Comparison of ENCODE assay signal across 28 mouse cellular contexts in the genomic region with DNA sequence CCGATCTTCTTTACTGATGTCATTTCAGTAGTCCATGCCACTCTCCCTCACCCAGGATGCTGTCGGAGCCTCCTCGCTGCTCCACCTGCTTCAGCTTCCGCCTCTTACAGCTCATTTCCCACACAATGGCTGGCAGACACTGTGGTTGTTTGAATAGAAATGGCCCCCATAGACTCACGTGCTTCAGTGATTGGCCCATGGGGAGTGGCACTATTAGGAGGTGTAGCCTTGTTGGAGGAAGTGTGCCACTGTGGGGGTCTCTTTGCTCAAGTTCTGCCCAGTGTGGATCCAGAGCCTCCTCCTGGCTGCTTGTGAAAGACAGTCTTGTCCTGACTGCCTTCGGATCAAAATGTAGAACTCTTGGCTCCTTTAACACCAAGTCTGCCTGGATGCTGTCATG. TPM values are rescaled to one million over a fixed set of nuclear protein-coding genes. Genes with fewer than 3 reads are reported as not detected.
"Had no signal": no experiment of that assay in that cellular context is flagged by ENCODE, and none has a peak within 500 bp of the region (broad histone marks: within the 10 kb centered on the region; RNA-seq: fewer than 3 reads in every experiment).

No protein-coding gene starts in this region.

- H3K36me3 ChIP-seq: heart, embryonic 13.5 days; heart, embryonic 15.5 days; hindbrain, embryonic 10.5 days; hindbrain, embryonic 13.5 days; liver, embryonic 13.5 days; liver, embryonic 15.5 days had no signal

- H3K4me3 ChIP-seq: gastrocnemius, adult 2 months; heart, embryonic 13.5 days; heart, embryonic 15.5 days; hindbrain, embryonic 10.5 days; hindbrain, embryonic 13.5 days; layer of hippocampus, adult 2 months; left cerebral cortex, adult 2 months; liver, embryonic 13.5 days; liver, embryonic 15.5 days had no signal

- H3K27me3 ChIP-seq: heart, embryonic 13.5 days; heart, embryonic 15.5 days had no signal

- DNase-seq: gastrocnemius, adult 2 months; gastrocnemius, postnatal 10 days; gastrocnemius, postnatal 25 days; heart, postnatal 14 days; heart, postnatal 4 days; kidney, adult 18-20 months; kidney, adult 8-10 months; kidney, postnatal 10 days; kidney, postnatal 25 days; kidney, postnatal 4 days; liver; liver, embryonic 13.5 days had no signal

- H3K27ac ChIP-seq: gastrocnemius, adult 2 months; heart, embryonic 13.5 days; heart, embryonic 15.5 days; hindbrain, embryonic 10.5 days; hindbrain, embryonic 13.5 days; layer of hippocampus, adult 2 months; left cerebral cortex, adult 2 months; liver, embryonic 13.5 days; liver, embryonic 15.5 days had no signal

- H3K9ac ChIP-seq: heart, embryonic 13.5 days; heart, embryonic 15.5 days; hindbrain, embryonic 13.5 days; liver, embryonic 13.5 days; liver, embryonic 15.5 days had no signal

- H3K4me2 ChIP-seq: heart, embryonic 11.5 days; heart, embryonic 13.5 days; heart, embryonic 15.5 days; hindbrain, embryonic 13.5 days; liver, embryonic 11.5 days; liver, embryonic 13.5 days; liver, embryonic 15.5 days had no signal

- ATAC-seq: hindbrain, embryonic 16.5 days; inflammation-experienced regulatory T-cells, adult 6 months; intestine, embryonic 16.5 days had no signal

- H3K9me3 ChIP-seq: heart, embryonic 13.5 days; heart, embryonic 15.5 days; hindbrain, embryonic 10.5 days; hindbrain, embryonic 13.5 days; liver, embryonic 13.5 days; liver, embryonic 15.5 days had no signal

RNA-seq across cellular contexts. Expression of gene Gucy2c, which starts 14.3 kb away (rescaled TPM):
- total RNA-seq: gastrocnemius, adult 2 months; gastrocnemius, postnatal 10 days; gastrocnemius, postnatal 25 days; granulocyte monocyte progenitor cell, adult 5-6 weeks; heart, adult 8-10 months; heart, postnatal 14 days; heart, postnatal 4 days had no signal
- polyA plus RNA-seq: heart, postnatal 0 days; inflammation-experienced regulatory T-cells, adult 6 months; kidney, embryonic 14.5 days; liver, embryonic 11.5 days had no signal

RNA-seq across cellular contexts. Expression of gene BC049715, which starts 31.6 kb away (rescaled TPM):
- total RNA-seq: gastrocnemius, postnatal 25 days had no signal
